ENCODE assay signal across 20 mouse cellular contexts in the genomic region with DNA sequence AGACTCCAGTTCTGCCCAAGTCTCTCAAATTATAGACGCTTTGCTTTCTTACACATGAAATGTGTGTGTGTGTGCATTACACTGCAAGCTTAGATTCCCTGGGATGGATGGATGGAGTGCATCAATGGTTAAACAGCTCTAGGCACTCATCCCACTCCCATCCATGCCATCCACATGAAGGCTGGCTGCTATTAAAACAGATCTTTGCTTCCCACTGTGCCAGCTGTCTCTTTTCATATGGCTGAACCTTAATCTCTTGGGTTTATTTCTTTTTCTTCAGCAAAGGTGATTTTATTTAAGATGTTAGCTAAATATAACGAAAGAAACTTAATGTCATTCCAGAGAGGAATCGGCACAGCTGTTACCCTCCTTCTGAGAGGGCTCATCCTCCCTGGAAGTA.
DNase-seq lines count a peak whose midpoint lies in the region; ATAC-seq and TF ChIP-seq lines count a peak whose summit lies in the region.
"Had no signal": no experiment of that assay in that cellular context is flagged by ENCODE, and none has a peak within 500 bp of the region (broad histone marks: within the 10 kb centered on the region; RNA-seq: fewer than 3 reads in every experiment).

No protein-coding gene starts in this region.

- 72% methylated on average over 3 of the region's 3 CpGs for WGBS in forebrain, embryonic 16.5 days
- WGBS in forebrain, embryonic 10.5 days: 91% methylated on average over 3 of the region's 3 CpGs
- 47% methylated on average over 3 of the region's 3 CpGs for WGBS in hindbrain, postnatal 0 days
- 81% methylated on average over 3 of the region's 3 CpGs for WGBS in hindbrain, embryonic 10.5 days
- WGBS in intestine, postnatal 0 days: 79% methylated on average over 3 of the region's 3 CpGs

- no peak overlapping the region for H3K27ac ChIP-seq in forebrain, embryonic 16.5 days (ENCODE audit: low read length)
- no peak overlapping the region for H3K27ac ChIP-seq in forebrain, embryonic 10.5 days
- no peak overlapping the region for H3K27ac ChIP-seq in hindbrain, postnatal 0 days
- H3K27ac ChIP-seq in hindbrain, embryonic 10.5 days: no peak overlapping the region
- H3K27ac ChIP-seq in intestine, postnatal 0 days (ENCODE audit: low read depth, low read length): no peak overlapping the region
- H3K27ac ChIP-seq: gastrocnemius, adult 2 months; limb, embryonic 13.5 days; liver, embryonic 13.5 days had no signal

- no peaks in the 10 kb centered on the region for H3K9me3 ChIP-seq in forebrain, embryonic 16.5 days (ENCODE audit: control insufficient read depth, low read length)
- no peaks in the 10 kb centered on the region for H3K9me3 ChIP-seq in forebrain, embryonic 10.5 days
- no peaks in the 10 kb centered on the region for H3K9me3 ChIP-seq in hindbrain, postnatal 0 days (ENCODE audit: low read length)
- no peaks in the 10 kb centered on the region for H3K9me3 ChIP-seq in hindbrain, embryonic 10.5 days
- no peaks in the 10 kb centered on the region for H3K9me3 ChIP-seq in intestine, postnatal 0 days (ENCODE audit: control insufficient read depth)
- H3K9me3 ChIP-seq: limb, embryonic 13.5 days; liver, embryonic 13.5 days had no signal

- H3K4me2 ChIP-seq in forebrain, embryonic 16.5 days (ENCODE audit: low read length): no peak overlapping the region
- no peak overlapping the region for H3K4me2 ChIP-seq in hindbrain, postnatal 0 days (ENCODE audit: low read depth, low read length)
- H3K4me2 ChIP-seq in intestine, postnatal 0 days (replicated peaks; ENCODE audit: low read depth): no peak overlapping the region
- H3K4me2 ChIP-seq: limb, embryonic 13.5 days; liver, embryonic 13.5 days; midbrain, embryonic 11.5 days had no signal

- H3K27me3 ChIP-seq in forebrain, embryonic 16.5 days (replicated peaks; ENCODE audit: control insufficient read depth, insufficient read depth, low read length): no peaks in the 10 kb centered on the region
- no peaks in the 10 kb centered on the region for H3K27me3 ChIP-seq in forebrain, embryonic 10.5 days (ENCODE audit: poor library complexity, severe bottlenecking)
- H3K27me3 ChIP-seq in hindbrain, postnatal 0 days (ENCODE audit: insufficient read depth, low read length): no peaks in the 10 kb centered on the region
- no peaks in the 10 kb centered on the region for H3K27me3 ChIP-seq in hindbrain, embryonic 10.5 days (ENCODE audit: insufficient read depth, poor library complexity, severe bottlenecking)
- no peaks in the 10 kb centered on the region for H3K27me3 ChIP-seq in intestine, postnatal 0 days (replicated peaks; ENCODE audit: control insufficient read depth, insufficient read depth, low read length)
- H3K27me3 ChIP-seq: limb, embryonic 13.5 days; liver, embryonic 13.5 days had no signal

- no peak for DNase-seq in forebrain, embryonic 10.5 days (ENCODE audit: extremely low spot score, low spot score)
- peak; percentile 52 for DNase-seq in hindbrain, postnatal 0 days (ENCODE audit: low spot score)
- no peak for DNase-seq in hindbrain, embryonic 10.5 days (ENCODE audit: low spot score)
- DNase-seq in right cerebral cortex, adult 2 months (ENCODE audit: low spot score in 2 of 2): peak; percentile 17 to 18
- DNase-seq in right cerebral cortex, postnatal 36 days (ENCODE audit: low spot score in 2 of 2): no peak
- DNase-seq: adrenal gland, postnatal 25 days; cerebellum, adult 11-12 months; cerebellum, postnatal 14 days; gastrocnemius, adult 2 months; kidney, adult 9 months; kidney, postnatal 14 days; liver, embryonic 13.5 days; lung, adult 2 months; lung, postnatal 14 days; right cerebral cortex, postnatal 25 days; thymus, postnatal 25 days had no signal

- no peak overlapping the region for H3K4me3 ChIP-seq in forebrain, embryonic 16.5 days (replicated peaks; ENCODE audit: low read length)
- no peak overlapping the region for H3K4me3 ChIP-seq in forebrain, embryonic 10.5 days
- H3K4me3 ChIP-seq in hindbrain, postnatal 0 days (ENCODE audit: low read length): no peak overlapping the region
- no peak overlapping the region for H3K4me3 ChIP-seq in hindbrain, embryonic 10.5 days
- no peak overlapping the region for H3K4me3 ChIP-seq in intestine, postnatal 0 days (ENCODE audit: low read depth, low read length)
- H3K4me3 ChIP-seq: gastrocnemius, adult 2 months; limb, embryonic 13.5 days; liver, embryonic 13.5 days had no signal

- H3K36me3 ChIP-seq in forebrain, embryonic 16.5 days (ENCODE audit: control insufficient read depth, insufficient read depth): no peaks in the 10 kb centered on the region
- H3K36me3 ChIP-seq in forebrain, embryonic 10.5 days (replicated peaks): no peaks in the 10 kb centered on the region
- no peaks in the 10 kb centered on the region for H3K36me3 ChIP-seq in hindbrain, postnatal 0 days (ENCODE audit: insufficient read depth, low read length)
- H3K36me3 ChIP-seq in hindbrain, embryonic 10.5 days: no peaks in the 10 kb centered on the region
- H3K36me3 ChIP-seq in intestine, postnatal 0 days (ENCODE audit: control insufficient read depth, insufficient read depth): no peaks in the 10 kb centered on the region
- H3K36me3 ChIP-seq: limb, embryonic 13.5 days; liver, embryonic 13.5 days had no signal

- H3K4me1 ChIP-seq in forebrain, embryonic 16.5 days (replicated peaks; ENCODE audit: control insufficient read depth, insufficient read depth, low read length): no peaks in the 10 kb centered on the region; the same call in 1 of the 2 replicates
- no peaks in the 10 kb centered on the region for H3K4me1 ChIP-seq in forebrain, embryonic 10.5 days
- no peaks in the 10 kb centered on the region for H3K4me1 ChIP-seq in hindbrain, postnatal 0 days (ENCODE audit: insufficient read depth, low read length)
- H3K4me1 ChIP-seq in hindbrain, embryonic 10.5 days (replicated peaks): no peaks in the 10 kb centered on the region
- H3K4me1 ChIP-seq in intestine, postnatal 0 days (replicated peaks; ENCODE audit: control insufficient read depth, insufficient read depth, low read length): no peaks in the 10 kb centered on the region
- H3K4me1 ChIP-seq: limb, embryonic 13.5 days; liver, embryonic 13.5 days had no signal

- no peak for TF ChIP-seq CTCF in hindbrain, postnatal 0 days (IDR thresholded peaks at IDR 0.05; ENCODE audit: low read depth)
- no peak for TF ChIP-seq CTCF in intestine, postnatal 0 days (IDR thresholded peaks at IDR 0.05; ENCODE audit: low read depth)

- H3K9ac ChIP-seq in forebrain, embryonic 16.5 days (replicated peaks; ENCODE audit: low read depth, low read length): no peak overlapping the region
- H3K9ac ChIP-seq in hindbrain, postnatal 0 days (replicated peaks; ENCODE audit: low read length): no peak overlapping the region
- no peak overlapping the region for H3K9ac ChIP-seq in intestine, postnatal 0 days (ENCODE audit: low read depth, low read length)
- H3K9ac ChIP-seq: limb, embryonic 13.5 days; liver, embryonic 13.5 days had no signal

- ATAC-seq in forebrain, embryonic 16.5 days: peak; percentile 77
- ATAC-seq in hindbrain, postnatal 0 days: peak; percentile 64; the same call in 1 of the 2 replicates
- no peak for ATAC-seq in intestine, postnatal 0 days

Comparison
In these comparisons a context has a peak if more than half of its experiments do, and no peak if none do; other contexts are left out.
1. DNase-seq: peak in hindbrain, postnatal 0 days (single experiment) and right cerebral cortex, adult 2 months (2 of 2); none in forebrain, embryonic 10.5 days (single experiment), hindbrain, embryonic 10.5 days (single experiment) and right cerebral cortex, postnatal 36 days (0 of 2).